Mouse (Mus musculus): ENCODE data around the gene Pgghg. TPM values are rescaled to one million over a fixed set of nuclear protein-coding genes. Genes with fewer than 3 reads are reported as not detected.
A peak's percentile ranks its signal among the peaks of the same experiment; 100 is the strongest.

The Pgghg gene
- polyA plus RNA-seq, 1 experiment from 2014 or later, result 6.3 TPM

GRCm38 (mm10) chr7:140908634-140909107 lies 32.5 kb upstream of the Pgghg start:
- Histone ChIP-seq H3K9ac (replicated peaks) (no peak overlapping the region; the same call in 1 of the 2 replicates), H3K4me3 (ENCODE audit: low read depth, low read length) (peak overlapping the region; percentile 39), H3K9me3 (ENCODE audit: low read length) (no peaks in the 10 kb centered on the region), H3K4me1 (ENCODE audit: insufficient read depth) (peaks cover 8% of the 10 kb centered on the region), H3K27me3 (ENCODE audit: insufficient read depth, low read length) (no peaks in the 10 kb centered on the region), H3K4me2 (ENCODE audit: low read depth, low read length) (peak overlapping the region; percentile 75), H3K27ac (ENCODE audit: low read depth) (peak overlapping the region; percentile 86), H3K36me3 (replicated peaks; ENCODE audit: insufficient read depth, low read length) (no peaks in the 10 kb centered on the region)
- WGBS (ENCODE audit: insufficient replicate concordance), result 1% methylated on average over 19 of the region's 19 CpGs
- ATAC-seq, result peak; percentile 46
- peak; percentile 87 for TF ChIP-seq CTCF (IDR thresholded peaks at IDR 0.05; ENCODE audit: low read depth)
- TF ChIP-seq EP300 (IDR thresholded peaks at IDR 0.05; ENCODE audit: low read depth), result no peak
- DNase-seq, result peak; percentile 81

GRCm38 (mm10) chr7:140912293-140912692 lies 28.9 kb upstream of the Pgghg start:
- Histone ChIP-seq H3K4me1 (ENCODE audit: insufficient read depth) (peaks cover 11% of the 10 kb centered on the region), H3K27me3 (ENCODE audit: insufficient read depth, low read length) (no peaks in the 10 kb centered on the region), H3K9ac (replicated peaks) (no peak overlapping the region), H3K4me2 (ENCODE audit: low read depth, low read length) (peak overlapping the region; percentile 2; the same call in 1 of the 2 replicates), H3K36me3 (replicated peaks; ENCODE audit: insufficient read depth, low read length) (no peaks in the 10 kb centered on the region), H3K4me3 (ENCODE audit: low read depth, low read length) (no peak overlapping the region), H3K9me3 (ENCODE audit: low read length) (no peaks in the 10 kb centered on the region), H3K27ac (ENCODE audit: low read depth) (peak overlapping the region; percentile 83)
- 51% methylated on average over 3 of the region's 3 CpGs for WGBS (ENCODE audit: insufficient replicate concordance)
- ATAC-seq (no peak), DNase-seq (no peak)
- TF ChIP-seq EP300 (IDR thresholded peaks at IDR 0.05; ENCODE audit: low read depth) (no peak), CTCF (IDR thresholded peaks at IDR 0.05; ENCODE audit: low read depth) (no peak)

GRCm38 (mm10) chr7:140912846-140913482 lies 28.2 kb upstream of the Pgghg start:
- Histone ChIP-seq H3K36me3 (replicated peaks; ENCODE audit: insufficient read depth, low read length) (no peaks in the 10 kb centered on the region), H3K4me2 (ENCODE audit: low read depth, low read length) (peak overlapping the region; percentile 13; the same call in 1 of the 2 replicates), H3K4me3 (ENCODE audit: low read depth, low read length) (no peak overlapping the region), H3K27me3 (ENCODE audit: insufficient read depth, low read length) (no peaks in the 10 kb centered on the region), H3K9ac (replicated peaks) (no peak overlapping the region), H3K27ac (ENCODE audit: low read depth) (peak overlapping the region; percentile 83), H3K4me1 (ENCODE audit: insufficient read depth) (peaks cover 11% of the 10 kb centered on the region), H3K9me3 (ENCODE audit: low read length) (no peaks in the 10 kb centered on the region)
- 63% methylated on average over 5 of the region's 5 CpGs for WGBS (ENCODE audit: insufficient replicate concordance)
- DNase-seq (no peak), ATAC-seq (peak; percentile 26; the same call in 1 of the 2 replicates)
- TF ChIP-seq EP300 (IDR thresholded peaks at IDR 0.05; ENCODE audit: low read depth) (no peak), CTCF (IDR thresholded peaks at IDR 0.05; ENCODE audit: low read depth) (no peak)

- ATAC-seq, result no peak
- no peaks in the 10 kb centered on the region for H3K9me3 ChIP-seq (ENCODE audit: low read length)
- peak overlapping the region; percentile 83 for H3K27ac ChIP-seq (ENCODE audit: low read depth)
- no peaks in the 10 kb centered on the region for H3K27me3 ChIP-seq (ENCODE audit: insufficient read depth, low read length)
- TF ChIP-seq CTCF (IDR thresholded peaks at IDR 0.05; ENCODE audit: low read depth) (no peak), EP300 (IDR thresholded peaks at IDR 0.05; ENCODE audit: low read depth) (no peak)
- no peaks in the 10 kb centered on the region for H3K36me3 ChIP-seq (replicated peaks; ENCODE audit: insufficient read depth, low read length)
- H3K4me2 ChIP-seq (ENCODE audit: low read depth, low read length), result no peak overlapping the region
- H3K4me1 ChIP-seq (ENCODE audit: insufficient read depth), result peaks cover 11% of the 10 kb centered on the region
- 75% methylated on average over 8 of the region's 8 CpGs for WGBS (ENCODE audit: insufficient replicate concordance)
- DNase-seq, result no peak
- no peak overlapping the region for H3K4me3 ChIP-seq (ENCODE audit: low read depth, low read length)
- no peak overlapping the region for H3K9ac ChIP-seq (replicated peaks)
These were observed 27.0 kb upstream of the Pgghg start for GRCm38 (mm10) chr7:140914031-140914690.

- DNase-seq (no peak), ATAC-seq (no peak)
- WGBS (ENCODE audit: insufficient replicate concordance), result 33% methylated on average over 4 of the region's 4 CpGs
- Histone ChIP-seq H3K36me3 (replicated peaks; ENCODE audit: insufficient read depth, low read length) (no peaks in the 10 kb centered on the region; the same call in 1 of the 2 replicates), H3K4me1 (ENCODE audit: insufficient read depth) (peaks cover 11% of the 10 kb centered on the region), H3K4me2 (ENCODE audit: low read depth, low read length) (no peak overlapping the region), H3K27me3 (ENCODE audit: insufficient read depth, low read length) (peaks cover 27% of the 10 kb centered on the region), H3K9ac (replicated peaks) (no peak overlapping the region), H3K4me3 (ENCODE audit: low read depth, low read length) (no peak overlapping the region), H3K9me3 (ENCODE audit: low read length) (no peaks in the 10 kb centered on the region), H3K27ac (ENCODE audit: low read depth) (no peak overlapping the region)
- TF ChIP-seq CTCF (IDR thresholded peaks at IDR 0.05; ENCODE audit: low read depth), result no peak
- no peak for TF ChIP-seq EP300 (IDR thresholded peaks at IDR 0.05; ENCODE audit: low read depth)
These were observed 21.3 kb upstream of the Pgghg start for GRCm38 (mm10) chr7:140919911-140920310.

- Histone ChIP-seq H3K4me3 (ENCODE audit: low read depth, low read length) (no peak within 1 kb of the TSS), H3K9me3 (ENCODE audit: low read length) (no peaks in the 10 kb centered on the region), H3K4me2 (ENCODE audit: low read depth, low read length) (no peak within 1 kb of the TSS), H3K4me1 (ENCODE audit: insufficient read depth) (peaks cover 11% of the 10 kb centered on the region), H3K9ac (replicated peaks) (no peak within 1 kb of the TSS), H3K36me3 (replicated peaks; ENCODE audit: insufficient read depth, low read length) (no peaks in the 10 kb centered on the region; the same call in 1 of the 2 replicates), H3K27ac (ENCODE audit: low read depth) (no peak within 1 kb of the TSS), H3K27me3 (ENCODE audit: insufficient read depth, low read length) (peaks cover 27% of the 10 kb centered on the region)
- no peak for DNase-seq
- 57% methylated on average over 8 of the region's 8 CpGs for WGBS (ENCODE audit: insufficient replicate concordance)
- ATAC-seq, result no peak
- no peak for TF ChIP-seq EP300 (IDR thresholded peaks at IDR 0.05; ENCODE audit: low read depth)
- TF ChIP-seq CTCF (IDR thresholded peaks at IDR 0.05; ENCODE audit: low read depth), result no peak
These were observed 20.7 kb upstream of the Pgghg start, which contains the start of gene Nlrp6 for GRCm38 (mm10) chr7:140920418-140921029. TSS of gene Nlrp6 (plus strand) at chr7:140920902.

Measured in liver, postnatal 0 days (tissue).